Mouse (Mus musculus) ES-E14 (cell line): ENCODE data around the gene Msantd2. TPM values are rescaled to one million over a fixed set of nuclear protein-coding genes. Genes with fewer than 3 reads are reported as not detected.

Experiments
- DNase-seq: peaks from one replicate; pipeline ENCODE4 v3.0.0-alpha.2; 2013; ENCODE audit warnings: low read depth, low spot score
- H3K27ac ChIP-seq: 2 replicates; pipeline ENCODE4 v1.5.1; 2012; ENCODE audit warnings: low read depth, mild to moderate bottlenecking, low read length, moderate library complexity, mixed read lengths; ENCODE audit not compliant: poor library complexity, insufficient read depth, severe bottlenecking
- H3K36me3 ChIP-seq: 2 replicates; pipeline ENCODE4 v1.6.1; 2012; ENCODE audit warnings: mild to moderate bottlenecking, low read length, moderate library complexity, mixed read lengths; ENCODE audit not compliant: control insufficient read depth, poor library complexity, insufficient read depth, severe bottlenecking
- H3K4me1 ChIP-seq, 2 experiments: fragments of 150-350 bp in 1 of 2; sonication (generic) in 1 of 2; 2 replicates each; pipeline ENCODE4 v1.6.1; 2012; ENCODE audit warnings: low read length in 2 of 2, mild to moderate bottlenecking in 1 of 2, mixed read lengths in 1 of 2; ENCODE audit not compliant: control insufficient read depth in 2 of 2, insufficient read depth in 2 of 2, poor library complexity in 1 of 2
- H3K4me3 ChIP-seq, 2 experiments: fragments of 150-350 bp in 1 of 2; sonication (generic) in 1 of 2; 2 replicates each; pipeline ENCODE4 v1.5.1; 2012; ENCODE audit warnings: low read length in 2 of 2, low read depth in 1 of 2, mild to moderate bottlenecking in 1 of 2, mixed read lengths in 1 of 2; ENCODE audit not compliant: insufficient read depth in 1 of 2, poor library complexity in 1 of 2, severe bottlenecking in 1 of 2
- H3K9ac ChIP-seq: 2 replicates; pipeline ENCODE4 v1.6.1; 2012; ENCODE audit warnings: low read depth, mild to moderate bottlenecking, low read length, mixed read lengths; ENCODE audit not compliant: poor library complexity, insufficient read depth, severe bottlenecking
- H3K9me3 ChIP-seq: fragments of 150-350 bp; sonication (generic); 2 replicates; pipeline ENCODE4 v1.6.1; 2012; ENCODE audit warnings: low read depth, mild to moderate bottlenecking, low read length; ENCODE audit not compliant: control insufficient read depth, insufficient read depth
- CHD2 ChIP-seq: IDR thresholded peaks from 2 replicates; pipeline ENCODE4 v1.6.1; 2014; ENCODE audit warnings: mild to moderate bottlenecking, low read depth, low read length, inconsistent platforms
- HCFC1 ChIP-seq: IDR thresholded peaks from 2 replicates; pipeline ENCODE4 v1.6.1; 2012; ENCODE audit warnings: low read length, inconsistent platforms, borderline replicate concordance; ENCODE audit not compliant: insufficient read depth
- MAFK ChIP-seq: IDR thresholded peaks from 2 replicates; pipeline ENCODE4 v1.6.1; 2014; ENCODE audit warnings: mild to moderate bottlenecking, low read depth, low read length, inconsistent platforms; ENCODE audit not compliant: insufficient read depth
- ZC3H11A ChIP-seq: IDR thresholded peaks from 2 replicates; pipeline ENCODE4 v1.6.1; 2012; ENCODE audit warnings: low read depth, mild to moderate bottlenecking, inconsistent platforms, low read length, borderline replicate concordance
- ZNF384 ChIP-seq: IDR thresholded peaks from 2 replicates; pipeline ENCODE4 v1.6.1; 2012; ENCODE audit warnings: low read depth, low read length, inconsistent platforms
- in situ Hi-C, 2 experiments: fragments of 600-800 bp; cut with MboI; formaldehyde crosslinking; loops; one replicate each; pipeline ENCODE4 v1.15.1; 2025; ENCODE audit warnings: low sequenced_read_pairs in 2 of 2, inconsistent platforms in 1 of 2; ENCODE audit not compliant: unreplicated experiment in 2 of 2
- total RNA-seq: library from RNA; depleted of rRNA; stranded (reverse); fragments of 300-350 nt; gene quantifications from 2 replicates; pipeline ENCODE4 v1.2.3, GENCODE M21; 2012

The Msantd2 gene
- total RNA-seq, 1 experiment = 81.3 TPM

- no peak overlapping the region for H3K27ac ChIP-seq
- no peak overlapping the region for H3K9ac ChIP-seq
- no peak for DNase-seq
- H3K4me1 ChIP-seq = no peaks in the 10 kb centered on the region
- no peak overlapping the region for H3K4me3 ChIP-seq
- no peaks in the 10 kb centered on the region for H3K9me3 ChIP-seq
- TF ChIP-seq ZC3H11A = no peak
- no peak for TF ChIP-seq CHD2
- no peak for TF ChIP-seq HCFC1
- TF ChIP-seq MAFK = no peak
- no peak for TF ChIP-seq ZNF384
- no peaks in the 10 kb centered on the region for H3K36me3 ChIP-seq
- in situ Hi-C loops = no loop called here
Observed at GRCm38 (mm10) chr9:37567019-37567418, 77.9 kb downstream of the Msantd2 start.

- Histone ChIP-seq H3K4me3 (no peak overlapping the region), H3K9ac (no peak overlapping the region), H3K36me3 (no peaks in the 10 kb centered on the region), H3K4me1 (no peaks in the 10 kb centered on the region), H3K9me3 (no peaks in the 10 kb centered on the region), H3K27ac (no peak overlapping the region)
- DNase-seq = no peak
- in situ Hi-C loops = no loop called here
- no peak for TF ChIP-seq ZC3H11A
- no peak for TF ChIP-seq HCFC1
- no peak for TF ChIP-seq ZNF384
- TF ChIP-seq MAFK = no peak
- TF ChIP-seq CHD2 = no peak
Observed at GRCm38 (mm10) chr9:37567454-37567853, 78.3 kb downstream of the Msantd2 start.

DNA sequence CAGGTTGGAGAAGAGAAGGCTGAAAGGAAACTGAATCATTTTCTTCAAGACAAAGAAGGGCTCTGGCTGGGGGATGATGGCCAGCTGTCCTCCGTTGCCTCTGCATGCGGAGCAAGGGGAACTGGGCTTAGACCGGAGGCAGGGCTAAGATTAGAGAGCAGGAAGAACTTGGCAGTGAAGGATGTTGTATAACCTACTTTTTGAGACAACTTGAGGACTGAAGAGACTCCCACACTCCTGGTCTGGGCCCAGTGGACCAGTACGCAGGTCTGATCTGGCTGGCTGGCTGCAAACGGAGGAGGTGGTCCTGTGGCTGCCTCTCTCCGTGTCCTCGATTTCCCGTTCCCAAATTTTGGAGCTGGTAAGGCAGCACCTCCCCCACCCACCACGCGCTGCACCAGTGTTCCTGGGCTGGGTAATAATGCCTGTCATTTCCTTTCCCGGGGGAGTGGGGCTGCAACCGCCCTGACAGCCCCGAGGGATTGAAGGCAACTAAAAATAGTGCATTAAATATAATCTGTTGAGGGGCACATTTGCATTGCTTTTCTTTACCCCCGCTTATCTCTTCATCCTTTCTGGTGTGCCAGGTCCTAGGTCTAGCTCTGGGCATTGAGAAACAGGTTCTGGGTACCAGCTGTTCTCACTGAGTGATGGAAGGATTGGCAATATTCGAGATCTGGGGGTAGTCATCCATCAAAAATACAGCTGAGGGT lies 78.9 kb downstream of the Msantd2 start:
- no peak for DNase-seq
- H3K27ac ChIP-seq = no peak overlapping the region
- in situ Hi-C loops = no loop called here

GRCm38 (mm10) chr9:37568605-37569214 lies 79.6 kb downstream of the Msantd2 start:
- Histone ChIP-seq H3K4me1 (no peaks in the 10 kb centered on the region), H3K36me3 (no peaks in the 10 kb centered on the region), H3K4me3 (no peak overlapping the region), H3K27ac (no peak overlapping the region), H3K9ac (no peak overlapping the region), H3K9me3 (no peaks in the 10 kb centered on the region)
- no peak for TF ChIP-seq CHD2
- no peak for TF ChIP-seq ZC3H11A
- TF ChIP-seq HCFC1 = no peak
- TF ChIP-seq ZNF384 = no peak
- TF ChIP-seq MAFK = no peak
- no peak for DNase-seq
- in situ Hi-C loops = no loop called here

More for the DNA sequence above, 78.9 kb downstream of the Msantd2 start:
- TF ChIP-seq MAFK = no peak
- no peak for TF ChIP-seq HCFC1
- no peak for TF ChIP-seq ZC3H11A
- TF ChIP-seq ZNF384 = no peak
- TF ChIP-seq CHD2 = no peak
- Histone ChIP-seq H3K9me3 (no peaks in the 10 kb centered on the region), H3K4me1 (no peaks in the 10 kb centered on the region), H3K36me3 (no peaks in the 10 kb centered on the region), H3K4me3 (no peak overlapping the region), H3K9ac (no peak overlapping the region)
